11 mouse cellular contexts compared by ENCODE assay signal in the genomic region with DNA sequence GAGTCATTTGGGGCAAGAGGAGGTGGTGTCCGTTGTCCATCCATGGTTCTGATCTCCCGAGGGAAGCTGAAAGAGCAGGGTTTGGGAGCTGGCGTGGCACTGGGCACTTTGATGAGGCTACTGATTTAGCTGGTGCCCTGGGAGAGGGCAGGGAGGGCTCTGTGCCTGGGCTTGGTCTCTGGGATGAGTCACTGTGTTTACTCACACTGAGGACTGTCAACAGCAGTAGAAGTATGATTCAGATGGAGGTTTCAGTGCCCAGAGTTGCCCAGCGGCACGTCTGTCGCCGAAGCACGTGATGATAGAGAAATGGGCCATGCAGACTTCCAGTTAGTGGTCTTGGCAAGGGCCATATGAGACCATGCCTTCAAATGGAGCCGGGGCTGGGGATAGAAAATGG.
"Had no signal": no experiment of that assay in that cellular context is flagged by ENCODE, and none has a peak within 500 bp of the region (broad histone marks: within the 10 kb centered on the region; RNA-seq: fewer than 3 reads in every experiment).

No protein-coding gene starts in this region.

- DNase-seq: gastrocnemius, postnatal 25 days; heart, adult 18-20 months; heart, postnatal 10 days; heart, postnatal 4 days; kidney, adult 18-20 months; kidney, adult 8-10 months; kidney, postnatal 10 days; kidney, postnatal 25 days; kidney, postnatal 4 days; liver; liver, embryonic 13.5 days had no signal
